Mouse (Mus musculus): Measurements from ENCODE around the gene Rnf5.

DNA sequence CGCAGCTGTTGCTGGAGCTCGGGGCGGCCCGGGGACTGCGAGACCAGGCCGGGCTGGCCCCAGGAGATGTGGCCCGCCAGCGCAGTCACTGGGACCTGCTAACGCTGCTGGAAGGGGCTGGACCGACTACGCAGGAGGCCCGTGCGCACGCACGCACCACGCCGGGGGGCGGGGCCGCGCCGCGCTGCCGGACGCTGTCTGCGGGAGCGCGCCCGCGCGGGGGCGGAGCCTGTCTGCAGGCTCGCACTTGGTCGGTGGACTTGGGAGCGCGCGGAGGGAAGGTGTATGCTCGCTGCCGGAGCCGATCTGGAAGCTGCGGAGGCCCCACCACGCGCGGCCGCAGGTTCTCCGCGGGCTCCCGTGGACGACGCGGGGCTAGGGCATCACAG lies 16.1 kb downstream of the Rnf5 start:
- TF ChIP-seq CTCF (IDR thresholded peaks at IDR 0.05; ENCODE audit: low read depth) (peak; percentile 12; the same call in 1 of the 2 replicates), EP300 (optimal IDR thresholded peaks at IDR 0.05) (no peak)

All from stomach, postnatal 0 days (tissue).